Mouse (Mus musculus) neural tube, embryonic 12.5 days (tissue): ENCODE data around the gene Gpr162. TPM values are rescaled to one million over a fixed set of nuclear protein-coding genes. Genes with fewer than 3 reads are reported as not detected.

Experiments used
- polyA plus RNA-seq: library from polyadenylated mRNA; unstranded; fragments of >200 nt; fragmentation: Nextera tagmentation; extraction: Ambion mirVana; gene quantifications from 2 replicates; pipeline ENCODE4 v1.2.1, GENCODE M21; 2016

Gene Gpr162
- polyA plus RNA-seq, 1 experiment from 2014 or later, result 16.3 TPM

Other genes with a start within 250 kb of the Gpr162 start
- 0.08 TPM in 1 of 2 replicates, not detected in the other for gene C1s2, start 227.9 kb downstream of the Gpr162 start, polyA plus RNA-seq
- gene Lpcat3, start 201.0 kb downstream of the Gpr162 start, polyA plus RNA-seq, result 39.0 and 44.0 TPM in 2 replicates
- 159 and 161 TPM in 2 replicates for gene Emg1, start 151.8 kb downstream of the Gpr162 start, polyA plus RNA-seq
- 312 and 315 TPM in 2 replicates for gene Phb2, start 151.6 kb downstream of the Gpr162 start, polyA plus RNA-seq
- 4.8 and 6.6 TPM in 2 replicates for gene Ptpn6, start 125.3 kb downstream of the Gpr162 start, polyA plus RNA-seq
- gene Grcc10, start 122.6 kb downstream of the Gpr162 start, polyA plus RNA-seq, result 527 and 552 TPM in 2 replicates
- gene Gm45234, start 108.0 kb downstream of the Gpr162 start, polyA plus RNA-seq, result not detected in 2 replicates
- 16.8 and 17.4 TPM in 2 replicates for gene Atn1, start 107.5 kb downstream of the Gpr162 start, polyA plus RNA-seq
- 25.2 and 27.8 TPM in 2 replicates for gene Eno2, start 94.3 kb downstream of the Gpr162 start, polyA plus RNA-seq
- 0.68 and 0.85 TPM in 2 replicates for gene Lrrc23, start 84.3 kb downstream of the Gpr162 start, polyA plus RNA-seq
- gene Spsb2, start 55.3 kb downstream of the Gpr162 start, polyA plus RNA-seq, result 8.2 and 8.5 TPM in 2 replicates
- gene Tpi1, start 49.7 kb downstream of the Gpr162 start, polyA plus RNA-seq, result 461 and 485 TPM in 2 replicates
- gene Usp5, start 34.5 kb downstream of the Gpr162 start, polyA plus RNA-seq, result 203 TPM in 2 replicates
- gene Cdca3, start 34.4 kb downstream of the Gpr162 start, polyA plus RNA-seq, result 115 and 124 TPM in 2 replicates
- 0.50 and 0.52 TPM in 2 replicates for gene Gnb3, start 23.7 kb downstream of the Gpr162 start, polyA plus RNA-seq
- 27.2 and 28.4 TPM in 2 replicates for gene P3h3, start 6.2 kb downstream of the Gpr162 start, polyA plus RNA-seq
- gene Cd4, start 24.2 kb upstream of the Gpr162 start, polyA plus RNA-seq, result 0.06 TPM in 1 of 2 replicates, not detected in the other
- 1.8 and 2.2 TPM in 2 replicates for gene Lag3, start 47.7 kb upstream of the Gpr162 start, polyA plus RNA-seq
- gene Ptms, start 56.1 kb upstream of the Gpr162 start, polyA plus RNA-seq, result 718 and 773 TPM in 2 replicates
- gene Mlf2, start 67.4 kb upstream of the Gpr162 start, polyA plus RNA-seq, result 546 and 556 TPM in 2 replicates
- gene Cops7a, start 101.6 kb upstream of the Gpr162 start, polyA plus RNA-seq, result 91.5 and 99.8 TPM in 2 replicates
- 9.8 and 10.0 TPM in 2 replicates for gene Pianp, start 132.7 kb upstream of the Gpr162 start, polyA plus RNA-seq
- 17.0 and 19.1 TPM in 2 replicates for gene Zfp384, start 145.2 kb upstream of the Gpr162 start, polyA plus RNA-seq
- 151 and 156 TPM in 2 replicates for gene Ing4, start 175.8 kb upstream of the Gpr162 start, polyA plus RNA-seq
- 15.1 and 15.3 TPM in 2 replicates for gene Acrbp, start 185.7 kb upstream of the Gpr162 start, polyA plus RNA-seq
- gene Lpar5, start 203.9 kb upstream of the Gpr162 start, polyA plus RNA-seq, result 0.32 and 0.54 TPM in 2 replicates
- 115 and 121 TPM in 2 replicates for gene Chd4, start 232.0 kb upstream of the Gpr162 start, polyA plus RNA-seq